Mouse (Mus musculus) heart, postnatal 4 days (tissue): ENCODE results near the gene Ypel4. TPM values are rescaled to one million over a fixed set of nuclear protein-coding genes. Genes with fewer than 3 reads are reported as not detected.

ENCODE experiments used
- DNase-seq: peaks from one replicate; pipeline ENCODE4 v3.0.0; 2021
- total RNA-seq, 2 experiments: library from RNA; stranded (reverse); gene quantifications; 2 replicates each; pipeline ENCODE4 v1.2.3; 2021

Ypel4 gene
- under 1 TPM; 0.77 to 0.88 TPM for total RNA-seq

- DNase-seq = peak; percentile 42
Observed at GRCm38 (mm10) chr2:84733579-84734300, at the start of gene Ypel4. Gene Ypel4, plus strand, starts transcription at chr2:84734058.

- no peak for DNase-seq
Observed at GRCm38 (mm10) chr2:84688080-84688844, 45.6 kb upstream of the Ypel4 start.

- no peak for DNase-seq
Observed at GRCm38 (mm10) chr2:84690050-84690449, 43.8 kb upstream of the Ypel4 start.

DNA sequence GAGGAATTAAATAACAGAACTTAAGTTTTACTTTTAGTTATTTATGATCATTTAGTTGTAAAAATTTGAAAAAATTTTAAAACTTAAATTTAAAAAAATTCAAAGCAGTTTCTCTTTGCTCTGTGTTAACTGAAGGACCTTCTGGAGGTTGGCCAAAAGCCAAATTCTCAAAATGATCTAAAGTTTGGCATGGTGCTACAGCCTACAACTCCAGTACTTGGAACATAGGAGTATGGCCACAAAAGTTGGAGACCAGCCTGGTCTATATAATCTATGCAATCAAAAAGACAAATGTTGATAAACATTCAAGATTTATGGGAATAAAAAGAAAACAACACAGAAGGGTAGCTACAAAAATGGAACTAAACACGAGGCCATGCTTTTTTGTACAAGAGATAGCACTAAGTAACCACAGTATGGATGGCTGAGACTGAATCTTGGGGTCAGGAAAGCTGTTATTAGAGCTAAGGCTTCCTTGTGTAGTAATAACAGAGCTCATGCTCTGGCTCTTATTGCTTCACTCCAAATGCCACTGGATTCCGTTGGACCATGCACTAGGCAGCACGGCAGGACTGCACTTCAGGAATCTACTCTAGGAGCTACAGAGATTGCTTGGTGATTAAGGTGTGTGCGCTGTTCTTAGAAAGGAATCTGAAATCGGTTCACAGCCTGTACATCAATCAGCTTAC, 38.7 kb upstream of the Ypel4 start:
- no peak for DNase-seq

DNA sequence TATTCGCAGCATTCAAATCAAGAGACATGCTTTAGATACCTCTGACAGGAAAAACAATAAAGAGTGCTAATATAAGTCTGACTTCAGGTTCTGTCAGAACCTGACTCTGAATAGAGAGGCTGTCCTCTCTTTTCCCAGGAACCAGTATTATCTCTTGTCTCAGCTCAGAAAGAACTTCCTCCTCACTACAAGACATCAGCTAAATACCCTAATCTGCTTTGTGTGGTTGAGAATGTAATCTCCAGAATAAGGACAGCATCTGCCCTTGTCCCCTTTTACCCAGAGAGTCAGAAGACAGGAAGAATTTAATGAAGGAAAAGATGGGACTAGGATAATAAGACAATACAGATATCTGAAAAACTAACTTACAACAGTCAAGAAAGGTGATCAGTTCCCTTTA, 30.4 kb upstream of the Ypel4 start:
- no peak for DNase-seq

GRCm38 (mm10) chr2:84704329-84704728, 29.5 kb upstream of the Ypel4 start:
- DNase-seq = no peak

- DNase-seq = no peak
Observed at GRCm38 (mm10) chr2:84705295-84705694, 28.6 kb upstream of the Ypel4 start.

DNA sequence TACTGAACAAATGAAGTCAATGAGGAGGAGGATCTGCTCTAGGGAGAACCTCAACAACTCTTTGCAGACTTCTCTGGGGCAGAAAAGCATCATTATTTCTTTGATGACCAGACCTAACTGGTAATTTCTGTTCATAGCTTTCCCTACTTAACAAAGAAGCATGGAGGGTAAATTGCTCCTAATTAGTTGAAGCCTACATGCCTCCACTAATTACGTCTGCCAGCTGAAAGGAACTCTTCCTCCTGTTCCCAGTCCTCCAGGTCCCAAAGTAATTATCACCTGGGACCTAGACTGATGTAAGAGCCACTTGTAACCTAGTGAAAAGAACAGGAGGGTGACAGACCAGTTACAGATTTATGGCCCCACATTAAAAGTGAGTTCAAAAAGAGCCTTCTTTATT, 26.3 kb upstream of the Ypel4 start:
- no peak for DNase-seq

DNA sequence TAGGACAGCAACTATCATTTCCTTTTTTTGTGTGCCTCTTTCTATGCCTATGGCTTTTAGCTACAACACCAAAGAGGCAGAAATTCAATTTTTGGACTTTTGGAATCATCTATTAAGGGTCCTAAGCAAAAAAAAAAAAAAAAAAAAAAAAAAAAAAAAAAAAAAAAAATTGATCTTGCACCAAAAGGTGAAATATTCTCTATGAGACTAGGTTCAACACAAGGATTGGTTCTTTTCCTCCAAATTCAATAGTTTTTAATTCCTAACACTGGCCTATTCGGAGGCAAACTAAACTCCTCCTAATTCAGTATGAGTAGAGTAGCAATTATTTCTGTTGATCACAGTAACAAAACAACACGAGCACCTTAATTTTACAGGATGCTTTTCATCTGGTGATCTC, 22.0 kb upstream of the Ypel4 start:
- no peak for DNase-seq

GRCm38 (mm10) chr2:84714422-84714810, 19.4 kb upstream of the Ypel4 start:
- DNase-seq = no peak

GRCm38 (mm10) chr2:84714811-84715561, 18.9 kb upstream of the Ypel4 start, which contains the start of gene Zdhhc5:
Gene Zdhhc5, minus strand, starts transcription at chr2:84715180.
- peak; percentile 99 for DNase-seq

DNA sequence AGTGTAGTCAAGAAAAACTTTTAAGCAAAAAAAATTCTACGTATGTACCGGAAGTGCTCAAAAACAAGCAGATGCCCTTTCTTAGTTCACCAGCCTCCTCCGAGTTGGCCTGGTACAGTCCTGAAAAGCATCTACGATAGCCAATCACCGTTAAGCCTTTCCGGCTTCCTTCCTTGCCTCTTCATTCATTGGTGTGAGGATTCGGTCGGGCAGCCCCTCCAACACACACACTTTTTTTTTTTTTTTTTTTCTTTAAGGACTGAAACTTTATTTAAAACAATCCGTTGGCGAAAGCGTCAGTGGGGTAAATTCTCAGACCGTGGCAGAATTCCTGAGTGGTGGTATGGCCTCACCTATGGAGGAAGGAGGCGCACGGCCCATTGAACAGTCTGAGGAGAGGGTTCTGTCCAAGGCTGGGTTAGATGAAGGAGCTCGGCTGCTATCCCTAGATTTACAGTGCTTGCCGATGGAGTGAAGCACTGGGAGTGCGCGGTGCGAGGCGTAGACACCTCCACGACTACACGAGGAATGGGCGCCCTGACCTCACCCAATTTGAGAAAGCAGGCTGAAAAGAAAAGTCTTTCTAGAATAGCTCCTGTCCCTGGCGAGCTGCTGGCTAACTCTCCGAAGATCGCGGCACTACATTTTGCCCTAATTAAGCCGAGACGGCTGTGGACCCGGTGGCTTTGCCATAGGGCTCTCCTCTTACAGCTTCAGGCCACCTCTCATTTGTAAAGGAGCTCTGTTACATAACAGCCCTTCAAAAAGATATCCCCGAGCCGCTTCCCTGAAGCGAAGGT, 18.1 kb upstream of the Ypel4 start:
- no peak for DNase-seq

GRCm38 (mm10) chr2:84716423-84717355, 17.2 kb upstream of the Ypel4 start:
- no peak for DNase-seq

DNA sequence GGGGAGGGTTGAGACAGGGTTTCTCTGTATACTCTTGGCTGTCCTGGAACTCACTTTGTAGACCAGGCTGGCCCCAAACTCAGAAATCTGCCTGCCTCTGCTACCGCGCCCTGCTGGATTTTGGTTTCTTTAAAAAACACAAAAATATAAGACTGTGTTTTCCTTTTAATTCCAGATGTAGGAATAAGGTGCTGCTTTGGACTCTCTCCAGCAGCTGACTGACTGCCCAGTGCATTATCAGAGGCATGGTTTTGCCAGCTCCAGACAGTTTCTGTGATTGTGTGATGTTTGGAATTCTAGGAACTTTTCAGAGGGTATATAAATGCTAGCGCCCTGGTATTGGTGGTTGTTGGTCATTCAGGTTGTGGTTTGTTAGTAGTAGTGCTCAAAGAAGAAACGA, 16.5 kb upstream of the Ypel4 start:
- DNase-seq = peak; percentile 16

GRCm38 (mm10) chr2:84720718-84721117, 13.1 kb upstream of the Ypel4 start:
- no peak for DNase-seq

DNA sequence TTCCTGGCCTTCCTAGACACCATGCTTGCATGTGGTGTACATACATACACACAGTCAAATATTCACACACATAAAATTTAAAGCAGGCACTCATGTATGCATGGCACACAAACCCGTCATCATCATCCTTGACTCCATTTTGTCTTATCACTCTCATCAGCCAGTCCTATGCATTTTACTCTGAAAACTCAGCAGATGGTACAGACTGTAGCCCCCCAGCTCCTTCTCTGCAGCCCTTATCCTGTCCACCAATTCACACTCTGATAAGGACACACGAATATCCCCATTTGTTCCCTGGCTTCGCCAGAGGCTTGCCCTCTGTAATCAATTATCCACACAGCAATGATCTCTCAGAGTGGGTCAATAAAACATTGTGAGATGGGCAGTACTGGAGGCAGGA, 12.7 kb upstream of the Ypel4 start:
- DNase-seq = no peak

GRCm38 (mm10) chr2:84723856-84724255, 10.0 kb upstream of the Ypel4 start:
- DNase-seq = no peak

GRCm38 (mm10) chr2:84725770-84726169, 8.1 kb upstream of the Ypel4 start:
- no peak for DNase-seq

GRCm38 (mm10) chr2:84726716-84727115, 7.1 kb upstream of the Ypel4 start:
- DNase-seq = no peak

DNA sequence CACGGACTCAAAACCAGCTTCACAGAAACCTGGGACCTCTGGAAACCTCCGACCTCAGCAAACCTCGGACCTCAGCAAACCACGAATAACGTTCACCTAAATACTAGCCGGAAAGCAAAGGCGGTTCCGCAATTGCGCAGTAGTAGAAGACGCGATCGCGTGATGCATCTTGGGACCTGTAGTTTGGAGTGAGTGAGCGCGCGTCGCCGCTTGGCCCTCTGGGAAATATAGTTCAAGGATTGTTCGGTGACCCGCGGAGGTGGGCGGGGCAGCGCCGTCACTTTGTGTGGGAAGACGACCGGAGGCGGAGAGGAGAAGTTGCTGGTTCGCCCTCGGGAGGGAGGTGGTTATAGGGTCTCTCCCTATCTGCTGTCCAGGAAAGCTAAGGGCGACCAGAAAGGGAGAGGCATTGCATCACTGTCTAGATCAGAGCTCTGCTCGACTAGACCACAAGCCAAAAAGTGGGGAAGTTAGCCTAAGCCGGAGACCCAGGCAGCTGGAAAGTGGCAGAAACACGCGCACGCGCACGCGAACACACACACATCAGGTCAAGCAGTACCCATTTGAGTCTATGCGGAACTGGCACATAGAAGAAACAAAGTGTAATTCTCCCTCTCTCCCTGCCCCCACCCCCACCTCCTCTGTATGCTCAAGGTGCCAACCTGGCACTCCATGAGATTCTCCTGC, 6.5 kb upstream of the Ypel4 start, which contains the start of gene Clp1:
Clp1 (minus strand) TSS at position 179 of the 687 bp plus-strand sequence.
- peak; percentile 96 for DNase-seq
